Mouse (Mus musculus) CH12.LX (cell line): ENCODE results near the gene Jarid2.

Experiments
- CHD2 ChIP-seq: IDR thresholded peaks from 2 replicates; pipeline ENCODE4 v1.6.1; 2011; ENCODE audit warnings: low read length, improper control_type of control experiment
- CTCF ChIP-seq, 2 experiments: IDR thresholded peaks in 1 of 2; conservative IDR thresholded peaks in 1 of 2; 2 replicates each; pipeline ENCODE4 v1.5.1; 2011 to 2012; ENCODE audit warnings: low read depth in 2 of 2, low read length in 2 of 2, improper control_type of control experiment in 1 of 2, inconsistent platforms in 1 of 2, mild to moderate bottlenecking in 1 of 2, moderate library complexity in 1 of 2
- MAX ChIP-seq: IDR thresholded peaks from 2 replicates; pipeline ENCODE4 v1.6.1; 2011; ENCODE audit warnings: low read length, improper control_type of control experiment
- MYC ChIP-seq: IDR thresholded peaks from 2 replicates; pipeline ENCODE4 v1.6.1; 2011; ENCODE audit warnings: low read depth, mild to moderate bottlenecking, improper control_type of control experiment, low read length
- POLR2A ChIP-seq: IDR thresholded peaks from 2 replicates; pipeline ENCODE4 v1.6.1; 2011; ENCODE audit warnings: low read depth, mild to moderate bottlenecking, improper control_type of control experiment, low read length

DNA sequence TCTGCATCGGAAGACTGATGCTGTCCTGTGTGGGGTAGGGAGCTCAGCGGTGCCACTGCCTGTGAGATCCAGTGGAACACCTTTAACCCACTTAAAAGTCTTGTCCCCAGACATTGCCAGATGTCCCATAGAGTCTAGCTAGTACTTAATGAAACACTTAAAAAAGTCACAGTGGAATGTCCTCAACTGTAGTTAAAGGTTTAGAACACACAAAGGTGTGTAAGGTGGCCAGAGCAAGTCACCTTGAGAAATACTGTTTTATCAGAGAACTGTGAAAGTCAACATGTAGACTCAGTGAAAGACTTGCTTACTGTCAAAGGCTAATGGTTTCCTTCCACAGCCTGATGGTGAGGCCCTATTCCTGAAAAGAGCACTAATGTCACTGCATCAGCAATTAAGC lies 195.9 kb downstream of the Jarid2 start:
- TF ChIP-seq MAX = no peak
- TF ChIP-seq POLR2A = no peak
- TF ChIP-seq CTCF (conservative IDR thresholded peaks at IDR 0.05 in 1 of 2, IDR thresholded peaks at IDR 0.05 in 1 of 2; ENCODE audit: low read depth in 2 of 2, low read length in 2 of 2) = no peak
- TF ChIP-seq CHD2 = no peak
- no peak for TF ChIP-seq MYC
